Mouse (Mus musculus): Measurements from ENCODE around the gene Dnmt1. TPM values are rescaled to one million over a fixed set of nuclear protein-coding genes. Genes with fewer than 3 reads are reported as not detected.
A peak's percentile ranks its signal among the peaks of the same experiment; 100 is the strongest.

The Dnmt1 gene
- polyA plus RNA-seq, 1 experiment from 2014 or later = 82.9 TPM

GRCm38 (mm10) chr9:20876318-20877117, 83.2 kb downstream of the Dnmt1 start:
- no peak overlapping the region for H3K9ac ChIP-seq (ENCODE audit: low read depth, low read length)
- H3K9me3 ChIP-seq (ENCODE audit: control insufficient read depth, low read length) = no peaks in the 10 kb centered on the region
- no peaks in the 10 kb centered on the region for H3K27me3 ChIP-seq (ENCODE audit: control insufficient read depth, insufficient read depth, low read length)
- H3K4me3 ChIP-seq (ENCODE audit: low read depth, low read length) = no peak overlapping the region
- H3K4me1 ChIP-seq (replicated peaks; ENCODE audit: control insufficient read depth, insufficient read depth, low read length) = no peaks in the 10 kb centered on the region; the same call in 1 of the 2 replicates
- 79% methylated on average over 8 of the region's 9 CpGs for WGBS
- DNase-seq (ENCODE audit: low spot score) (no peak), ATAC-seq (ENCODE audit: low FRiP score) (no peak)
- H3K27ac ChIP-seq (ENCODE audit: low read depth, low read length) = no peak overlapping the region
- H3K36me3 ChIP-seq (ENCODE audit: control insufficient read depth, insufficient read depth, low read length) = no peaks in the 10 kb centered on the region
- no peak overlapping the region for H3K4me2 ChIP-seq (replicated peaks; ENCODE audit: low read depth, low read length)

GRCm38 (mm10) chr9:20875021-20875790, 84.5 kb downstream of the Dnmt1 start:
- Histone ChIP-seq H3K36me3 (ENCODE audit: control insufficient read depth, insufficient read depth, low read length) (no peaks in the 10 kb centered on the region), H3K27ac (ENCODE audit: low read depth, low read length) (no peak overlapping the region), H3K27me3 (ENCODE audit: control insufficient read depth, insufficient read depth, low read length) (peaks cover 5% of the 10 kb centered on the region), H3K4me2 (replicated peaks; ENCODE audit: low read depth, low read length) (no peak overlapping the region), H3K9me3 (ENCODE audit: control insufficient read depth, low read length) (no peaks in the 10 kb centered on the region), H3K4me1 (replicated peaks; ENCODE audit: control insufficient read depth, insufficient read depth, low read length) (no peaks in the 10 kb centered on the region; the same call in 1 of the 2 replicates), H3K4me3 (ENCODE audit: low read depth, low read length) (no peak overlapping the region), H3K9ac (ENCODE audit: low read depth, low read length) (no peak overlapping the region)
- DNase-seq (ENCODE audit: low spot score) = no peak
- WGBS = 66% methylated on average over 23 of the region's 23 CpGs
- ATAC-seq (ENCODE audit: low FRiP score) = no peak

GRCm38 (mm10) chr9:20873521-20873920, 86.2 kb downstream of the Dnmt1 start:
- ATAC-seq (ENCODE audit: low FRiP score) (no peak), DNase-seq (ENCODE audit: low spot score) (no peak)
- H3K27ac ChIP-seq (ENCODE audit: low read depth, low read length) = no peak overlapping the region
- WGBS = 89% methylated on average over 12 of the region's 12 CpGs
- H3K4me3 ChIP-seq (ENCODE audit: low read depth, low read length) = no peak overlapping the region
- H3K36me3 ChIP-seq (ENCODE audit: control insufficient read depth, insufficient read depth, low read length) = no peaks in the 10 kb centered on the region
- peaks cover 22% of the 10 kb centered on the region for H3K27me3 ChIP-seq (ENCODE audit: control insufficient read depth, insufficient read depth, low read length)
- no peaks in the 10 kb centered on the region for H3K9me3 ChIP-seq (ENCODE audit: control insufficient read depth, low read length)
- no peak overlapping the region for H3K9ac ChIP-seq (ENCODE audit: low read depth, low read length)
- H3K4me1 ChIP-seq (replicated peaks; ENCODE audit: control insufficient read depth, insufficient read depth, low read length) = no peaks in the 10 kb centered on the region
- H3K4me2 ChIP-seq (replicated peaks; ENCODE audit: low read depth, low read length) = no peak overlapping the region

- H3K9ac ChIP-seq (ENCODE audit: low read depth, low read length) = no peak overlapping the region
- WGBS = 87% methylated on average over 10 of the region's 10 CpGs
- no peaks in the 10 kb centered on the region for H3K36me3 ChIP-seq (ENCODE audit: control insufficient read depth, insufficient read depth, low read length)
- H3K4me2 ChIP-seq (replicated peaks; ENCODE audit: low read depth, low read length) = no peak overlapping the region
- no peaks in the 10 kb centered on the region for H3K4me1 ChIP-seq (replicated peaks; ENCODE audit: control insufficient read depth, insufficient read depth, low read length)
- H3K9me3 ChIP-seq (ENCODE audit: control insufficient read depth, low read length) = no peaks in the 10 kb centered on the region
- no peak overlapping the region for H3K4me3 ChIP-seq (ENCODE audit: low read depth, low read length)
- no peak overlapping the region for H3K27ac ChIP-seq (ENCODE audit: low read depth, low read length)
- DNase-seq (ENCODE audit: low spot score) = no peak
- ATAC-seq (ENCODE audit: low FRiP score) = no peak
- peaks cover 25% of the 10 kb centered on the region for H3K27me3 ChIP-seq (ENCODE audit: control insufficient read depth, insufficient read depth, low read length)
Measured at GRCm38 (mm10) chr9:20872991-20873390, 86.7 kb downstream of the Dnmt1 start.

GRCm38 (mm10) chr9:20870211-20871173, 89.2 kb downstream of the Dnmt1 start:
- WGBS = 79% methylated on average over 12 of the region's 12 CpGs
- no peak for ATAC-seq (ENCODE audit: low FRiP score)
- Histone ChIP-seq H3K36me3 (ENCODE audit: control insufficient read depth, insufficient read depth, low read length) (no peaks in the 10 kb centered on the region), H3K27ac (ENCODE audit: low read depth, low read length) (no peak overlapping the region), H3K9ac (ENCODE audit: low read depth, low read length) (no peak overlapping the region), H3K27me3 (ENCODE audit: control insufficient read depth, insufficient read depth, low read length) (peaks cover 30% of the 10 kb centered on the region), H3K4me3 (ENCODE audit: low read depth, low read length) (no peak overlapping the region), H3K4me2 (replicated peaks; ENCODE audit: low read depth, low read length) (no peak overlapping the region), H3K4me1 (replicated peaks; ENCODE audit: control insufficient read depth, insufficient read depth, low read length) (no peaks in the 10 kb centered on the region), H3K9me3 (ENCODE audit: control insufficient read depth, low read length) (no peaks in the 10 kb centered on the region)
- DNase-seq (ENCODE audit: low spot score) = no peak

GRCm38 (mm10) chr9:20869246-20869645, 90.4 kb downstream of the Dnmt1 start:
- no peaks in the 10 kb centered on the region for H3K9me3 ChIP-seq (ENCODE audit: control insufficient read depth, low read length)
- no peak overlapping the region for H3K4me3 ChIP-seq (ENCODE audit: low read depth, low read length)
- DNase-seq (ENCODE audit: low spot score) (no peak), ATAC-seq (ENCODE audit: low FRiP score) (no peak)
- H3K9ac ChIP-seq (ENCODE audit: low read depth, low read length) = no peak overlapping the region
- 5% methylated on average over 19 of the region's 19 CpGs for WGBS
- H3K27me3 ChIP-seq (ENCODE audit: control insufficient read depth, insufficient read depth, low read length) = peaks cover 30% of the 10 kb centered on the region
- H3K4me1 ChIP-seq (replicated peaks; ENCODE audit: control insufficient read depth, insufficient read depth, low read length) = no peaks in the 10 kb centered on the region
- no peak overlapping the region for H3K4me2 ChIP-seq (replicated peaks; ENCODE audit: low read depth, low read length)
- H3K36me3 ChIP-seq (ENCODE audit: control insufficient read depth, insufficient read depth, low read length) = no peaks in the 10 kb centered on the region
- no peak overlapping the region for H3K27ac ChIP-seq (ENCODE audit: low read depth, low read length)

- no peaks in the 10 kb centered on the region for H3K4me1 ChIP-seq (replicated peaks; ENCODE audit: control insufficient read depth, insufficient read depth, low read length)
- DNase-seq (ENCODE audit: low spot score) = no peak
- H3K4me3 ChIP-seq (ENCODE audit: low read depth, low read length) = peak within 1 kb of the TSS; percentile 13
- WGBS = 11% methylated on average over 46 of the region's 53 CpGs
- H3K27ac ChIP-seq (ENCODE audit: low read depth, low read length) = no peak within 1 kb of the TSS
- H3K36me3 ChIP-seq (ENCODE audit: control insufficient read depth, insufficient read depth, low read length) = no peaks in the 10 kb centered on the region
- no peak for ATAC-seq (ENCODE audit: low FRiP score)
- H3K9me3 ChIP-seq (ENCODE audit: control insufficient read depth, low read length) = no peaks in the 10 kb centered on the region
- peak within 1 kb of the TSS; percentile 19; the same call in 1 of the 2 replicates for H3K4me2 ChIP-seq (replicated peaks; ENCODE audit: low read depth, low read length)
- H3K27me3 ChIP-seq (ENCODE audit: control insufficient read depth, insufficient read depth, low read length) = peaks cover 30% of the 10 kb centered on the region
- no peak within 1 kb of the TSS for H3K9ac ChIP-seq (ENCODE audit: low read depth, low read length)
Measured at GRCm38 (mm10) chr9:20868448-20869001, 91.2 kb downstream of the Dnmt1 start, which contains the start of gene A230050P20Rik. Gene A230050P20Rik (plus strand): TSS chr9:20868642.

- Histone ChIP-seq H3K27me3 (ENCODE audit: control insufficient read depth, insufficient read depth, low read length) (peaks cover 30% of the 10 kb centered on the region), H3K36me3 (ENCODE audit: control insufficient read depth, insufficient read depth, low read length) (no peaks in the 10 kb centered on the region), H3K9me3 (ENCODE audit: control insufficient read depth, low read length) (no peaks in the 10 kb centered on the region), H3K9ac (ENCODE audit: low read depth, low read length) (no peak overlapping the region), H3K4me3 (ENCODE audit: low read depth, low read length) (no peak overlapping the region), H3K4me1 (replicated peaks; ENCODE audit: control insufficient read depth, insufficient read depth, low read length) (no peaks in the 10 kb centered on the region), H3K4me2 (replicated peaks; ENCODE audit: low read depth, low read length) (no peak overlapping the region), H3K27ac (ENCODE audit: low read depth, low read length) (no peak overlapping the region)
- ATAC-seq (ENCODE audit: low FRiP score) (no peak), DNase-seq (ENCODE audit: low spot score) (no peak)
- WGBS = 60% methylated on average over 3 of the region's 3 CpGs
Measured at GRCm38 (mm10) chr9:20866879-20867278, 92.8 kb downstream of the Dnmt1 start.
